Mouse (Mus musculus) naive thymus-derived CD4-positive, alpha-beta T cell, adult 2 months (primary cell): Measurements from ENCODE around the gene Ten1.

ENCODE experiments used
- DNase-seq: peaks from one replicate; pipeline ENCODE4 v3.0.0-alpha.2; 2011; ENCODE audit warnings: low read depth

The Ten1 gene

GRCm38 (mm10) chr11:116198639-116199531 is at the start of gene Ten1, which contains the start of gene Acox1:
TSS of gene Ten1 (plus strand) at chr11:116198855.
TSS of gene Acox1 (minus strand) at chr11:116199045.
- peak; percentile 94 for DNase-seq

GRCm38 (mm10) chr11:116149341-116149740 is 49.3 kb upstream of the Ten1 start:
- no peak for DNase-seq

GRCm38 (mm10) chr11:116150960-116151359 is 47.7 kb upstream of the Ten1 start:
- no peak for DNase-seq

GRCm38 (mm10) chr11:116161312-116161711 is 37.3 kb upstream of the Ten1 start:
- no peak for DNase-seq

- no peak for DNase-seq
These were observed 36.5 kb upstream of the Ten1 start for GRCm38 (mm10) chr11:116162146-116162545.

GRCm38 (mm10) chr11:116163002-116163401 is 35.7 kb upstream of the Ten1 start:
- no peak for DNase-seq

- peak; percentile 51 for DNase-seq
These were observed 31.4 kb upstream of the Ten1 start for GRCm38 (mm10) chr11:116167232-116167631.

- DNase-seq, result peak; percentile 87
These were observed 30.7 kb upstream of the Ten1 start, which contains the start of gene Fbf1 for GRCm38 (mm10) chr11:116167884-116168439. TSS of gene Fbf1 (minus strand) at chr11:116168166.

GRCm38 (mm10) chr11:116169214-116169613 is 29.4 kb upstream of the Ten1 start:
- no peak for DNase-seq

GRCm38 (mm10) chr11:116170003-116170800 is 28.5 kb upstream of the Ten1 start:
- no peak for DNase-seq

GRCm38 (mm10) chr11:116171959-116172358 is 26.7 kb upstream of the Ten1 start:
- DNase-seq, result no peak

- DNase-seq, result no peak
These were observed 23.7 kb upstream of the Ten1 start for GRCm38 (mm10) chr11:116174775-116175448.

- no peak for DNase-seq
These were observed 22.6 kb upstream of the Ten1 start for GRCm38 (mm10) chr11:116176010-116176409.

GRCm38 (mm10) chr11:116178411-116179121 is 20.1 kb upstream of the Ten1 start:
- DNase-seq, result no peak

- DNase-seq, result no peak
These were observed 12.8 kb upstream of the Ten1 start for GRCm38 (mm10) chr11:116185836-116186235.

- no peak for DNase-seq
These were observed 12.3 kb upstream of the Ten1 start for GRCm38 (mm10) chr11:116186360-116186759.

- DNase-seq, result no peak
These were observed 11.3 kb upstream of the Ten1 start for GRCm38 (mm10) chr11:116187226-116187930.

- DNase-seq, result no peak
These were observed 4.0 kb upstream of the Ten1 start for GRCm38 (mm10) chr11:116194619-116195018.

- peak; percentile 43 for DNase-seq
These were observed 3.4 kb upstream of the Ten1 start for GRCm38 (mm10) chr11:116195252-116195651.

GRCm38 (mm10) chr11:116196336-116196735 is 2.3 kb upstream of the Ten1 start:
- DNase-seq, result no peak
